Mouse (Mus musculus): ENCODE results near the gene Zfp326. TPM values are rescaled to one million over a fixed set of nuclear protein-coding genes. Genes with fewer than 3 reads are reported as not detected.

Gene Zfp326
- total RNA-seq (2015; ENCODE audit: low replicate concordance) (4.0 and 5.2 TPM in 2 replicates), total RNA-seq (2017; ENCODE audit: low replicate concordance) (2.6 and 4.4 TPM in 2 replicates)

DNA sequence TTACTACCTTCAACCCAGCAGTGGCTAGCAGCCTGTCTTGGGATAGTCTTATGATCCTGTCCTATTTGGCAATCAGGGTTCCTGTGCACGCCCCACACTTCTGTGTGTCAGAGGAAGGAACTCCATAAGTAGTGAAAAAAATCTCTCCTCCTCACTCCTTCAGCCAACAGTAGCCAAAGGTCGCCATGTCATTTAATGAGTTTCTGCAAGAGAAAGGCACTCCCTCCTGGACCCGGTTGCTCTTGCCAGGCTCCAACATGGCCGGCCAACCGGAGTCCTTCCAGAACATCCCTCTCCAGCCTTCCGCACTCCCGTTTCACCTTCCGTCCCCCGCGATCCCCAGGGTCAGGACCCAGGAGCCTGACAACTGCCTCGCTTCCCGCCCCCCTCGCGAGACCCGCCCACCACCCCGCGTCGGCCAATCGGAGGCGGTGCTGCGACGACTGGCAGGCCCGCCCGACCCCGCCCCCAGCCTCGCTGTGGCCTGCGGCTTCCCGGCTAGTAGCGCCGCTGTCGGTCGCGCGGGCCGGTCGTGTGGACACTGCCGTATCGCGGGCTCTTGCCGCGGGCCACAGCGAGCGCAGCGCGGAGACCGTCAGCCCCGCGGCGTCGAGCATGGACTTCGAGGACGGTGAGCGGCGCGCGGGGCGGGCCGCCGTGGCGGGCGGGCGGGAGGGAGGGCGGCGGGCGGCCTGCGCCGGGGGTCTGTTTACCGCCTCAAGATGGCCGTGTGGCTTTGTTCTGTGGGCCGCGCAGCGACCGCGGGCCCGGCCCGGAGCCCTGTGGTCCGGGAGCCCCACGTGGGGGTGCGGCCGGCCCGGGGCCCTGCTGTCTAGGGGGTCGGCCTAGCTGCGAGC lies at the start of gene Zfp326:
Gene Zfp326 (plus strand): TSS at position 498 of the 857 bp plus-strand sequence.
- peak; percentile 95 for ATAC-seq (replicated peaks; ENCODE audit: low FRiP score, poor library complexity, severe bottlenecking)

- ATAC-seq (replicated peaks; ENCODE audit: low FRiP score, poor library complexity, severe bottlenecking): no peak
These were observed 49.4 kb upstream of the Zfp326 start for GRCm38 (mm10) chr5:105826916-105827510.

DNA sequence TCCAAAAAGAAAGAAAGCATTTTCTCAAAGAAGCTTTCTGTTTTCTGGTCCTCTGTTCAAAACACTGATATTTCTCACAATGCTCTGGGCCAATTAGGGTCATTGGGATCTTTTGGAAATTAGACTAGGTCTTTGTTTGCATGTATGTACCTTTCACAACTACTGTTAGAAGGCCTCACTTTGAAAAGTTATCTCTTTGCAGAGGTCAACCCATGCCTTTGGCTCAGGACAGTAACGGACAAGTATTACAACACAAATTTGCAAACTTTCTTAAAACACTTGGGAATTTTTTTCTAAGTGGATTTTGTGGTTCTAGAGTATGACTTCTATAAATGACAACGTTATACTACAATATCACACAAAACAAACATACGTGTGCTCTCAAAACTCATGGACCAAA lies 48.3 kb upstream of the Zfp326 start:
- ATAC-seq (replicated peaks; ENCODE audit: low FRiP score, poor library complexity, severe bottlenecking): no peak

DNA sequence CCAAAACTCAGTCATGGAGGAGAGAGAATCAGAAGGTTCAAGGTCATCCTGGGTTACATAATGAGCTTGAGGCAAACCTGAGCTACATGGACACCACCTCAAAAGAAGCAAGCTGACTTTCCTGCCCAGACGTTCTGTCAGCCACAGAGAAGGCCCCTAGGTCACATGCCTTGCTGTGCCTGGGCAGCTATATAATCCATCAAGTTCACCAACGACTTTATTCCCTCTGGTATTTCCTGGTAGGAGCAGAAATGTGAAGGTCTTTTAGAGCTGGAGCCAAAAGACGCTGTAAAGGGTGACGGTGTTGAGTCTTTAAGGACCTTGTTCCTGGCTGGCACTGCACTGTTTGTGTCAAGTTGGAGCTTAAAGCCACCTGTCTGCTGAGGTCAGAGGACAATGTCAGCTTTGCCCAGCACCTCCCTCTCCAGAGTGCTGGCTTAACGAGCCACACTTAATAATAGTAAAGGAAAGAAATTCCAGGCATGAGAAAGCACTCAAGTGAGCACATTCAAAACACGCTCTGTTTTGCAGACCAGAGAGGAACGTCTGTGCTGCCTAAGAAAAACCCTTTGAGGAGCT lies 47.3 kb upstream of the Zfp326 start:
- no peak for ATAC-seq (replicated peaks; ENCODE audit: low FRiP score, poor library complexity, severe bottlenecking)

- ATAC-seq (replicated peaks; ENCODE audit: low FRiP score, poor library complexity, severe bottlenecking): no peak
These were observed 44.2 kb upstream of the Zfp326 start for GRCm38 (mm10) chr5:105832140-105832539.

- no peak for ATAC-seq (replicated peaks; ENCODE audit: low FRiP score, poor library complexity, severe bottlenecking)
These were observed 42.4 kb upstream of the Zfp326 start for GRCm38 (mm10) chr5:105833923-105834322.

DNA sequence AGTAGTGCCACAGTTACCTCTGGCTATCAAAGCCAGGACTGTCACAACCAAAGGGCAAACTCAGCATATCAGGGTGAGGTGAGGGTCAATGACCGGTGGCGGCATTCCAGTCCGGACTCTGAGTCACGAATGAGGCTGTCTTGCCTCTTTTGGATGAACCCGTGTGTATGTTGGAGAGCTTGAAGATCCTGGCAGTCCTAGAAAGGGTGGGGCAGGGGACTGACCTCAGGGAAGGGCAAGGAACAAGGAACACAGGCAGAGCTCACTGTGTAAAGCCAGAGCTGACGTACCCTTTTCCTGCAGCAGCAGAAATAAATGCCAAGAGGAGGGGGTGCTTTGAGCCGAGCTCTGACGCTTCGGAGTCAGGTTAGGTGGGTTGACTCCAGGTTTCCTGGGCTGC lies 40.4 kb upstream of the Zfp326 start:
- ATAC-seq (replicated peaks; ENCODE audit: low FRiP score, poor library complexity, severe bottlenecking): no peak

- ATAC-seq (replicated peaks; ENCODE audit: low FRiP score, poor library complexity, severe bottlenecking): no peak
These were observed 36.5 kb upstream of the Zfp326 start for GRCm38 (mm10) chr5:105839740-105840310.

- no peak for ATAC-seq (replicated peaks; ENCODE audit: low FRiP score, poor library complexity, severe bottlenecking)
These were observed 32.2 kb upstream of the Zfp326 start for GRCm38 (mm10) chr5:105844044-105844753.

- ATAC-seq (replicated peaks; ENCODE audit: low FRiP score, poor library complexity, severe bottlenecking): no peak
These were observed 31.3 kb upstream of the Zfp326 start for GRCm38 (mm10) chr5:105845041-105845440.

- ATAC-seq (replicated peaks; ENCODE audit: low FRiP score, poor library complexity, severe bottlenecking): no peak
These were observed 28.6 kb upstream of the Zfp326 start for GRCm38 (mm10) chr5:105847726-105848125.

DNA sequence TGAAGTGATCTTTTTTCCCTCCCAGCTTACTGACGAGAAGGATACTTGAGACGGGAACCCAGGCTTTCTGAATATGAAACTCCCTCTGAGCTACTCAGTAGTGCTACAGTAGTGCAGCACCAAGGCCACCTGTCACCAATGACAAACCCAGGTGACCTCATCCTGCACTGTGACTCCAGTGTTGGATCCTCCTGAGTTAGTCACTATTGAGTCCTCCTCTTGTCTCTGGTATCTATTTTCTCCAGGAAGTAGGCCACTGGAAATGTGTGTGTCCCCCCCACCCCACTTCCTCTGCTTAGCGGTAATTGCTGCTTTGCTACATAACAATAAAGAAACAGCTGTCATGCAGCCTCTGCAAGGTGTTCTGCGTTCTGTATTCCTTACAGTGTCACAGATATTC lies 27.1 kb upstream of the Zfp326 start:
- ATAC-seq (replicated peaks; ENCODE audit: low FRiP score, poor library complexity, severe bottlenecking): no peak

- ATAC-seq (replicated peaks; ENCODE audit: low FRiP score, poor library complexity, severe bottlenecking): no peak
These were observed 26.7 kb upstream of the Zfp326 start for GRCm38 (mm10) chr5:105849643-105850042.

DNA sequence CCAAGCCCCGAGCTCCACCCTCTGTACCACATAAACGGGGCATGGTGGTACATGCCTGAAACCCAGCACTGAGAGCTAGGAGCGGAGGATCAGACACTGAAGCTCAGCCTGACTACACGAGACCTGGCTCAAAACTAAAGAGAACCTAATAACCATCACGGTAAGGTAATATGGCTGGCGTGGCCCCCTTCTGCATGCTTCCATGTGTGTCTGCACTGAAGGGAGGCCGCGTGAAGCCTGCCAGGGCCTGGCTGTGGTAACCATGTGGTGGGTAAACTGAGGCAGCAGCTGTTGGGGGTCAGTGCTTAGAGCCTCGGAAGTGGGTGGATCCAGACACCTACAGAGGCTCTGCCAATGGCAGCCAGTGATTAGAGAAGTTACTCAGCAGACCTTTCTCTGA lies 23.1 kb upstream of the Zfp326 start:
- no peak for ATAC-seq (replicated peaks; ENCODE audit: low FRiP score, poor library complexity, severe bottlenecking)

GRCm38 (mm10) chr5:105857486-105857885 lies 18.9 kb upstream of the Zfp326 start:
- ATAC-seq (replicated peaks; ENCODE audit: low FRiP score, poor library complexity, severe bottlenecking): no peak

DNA sequence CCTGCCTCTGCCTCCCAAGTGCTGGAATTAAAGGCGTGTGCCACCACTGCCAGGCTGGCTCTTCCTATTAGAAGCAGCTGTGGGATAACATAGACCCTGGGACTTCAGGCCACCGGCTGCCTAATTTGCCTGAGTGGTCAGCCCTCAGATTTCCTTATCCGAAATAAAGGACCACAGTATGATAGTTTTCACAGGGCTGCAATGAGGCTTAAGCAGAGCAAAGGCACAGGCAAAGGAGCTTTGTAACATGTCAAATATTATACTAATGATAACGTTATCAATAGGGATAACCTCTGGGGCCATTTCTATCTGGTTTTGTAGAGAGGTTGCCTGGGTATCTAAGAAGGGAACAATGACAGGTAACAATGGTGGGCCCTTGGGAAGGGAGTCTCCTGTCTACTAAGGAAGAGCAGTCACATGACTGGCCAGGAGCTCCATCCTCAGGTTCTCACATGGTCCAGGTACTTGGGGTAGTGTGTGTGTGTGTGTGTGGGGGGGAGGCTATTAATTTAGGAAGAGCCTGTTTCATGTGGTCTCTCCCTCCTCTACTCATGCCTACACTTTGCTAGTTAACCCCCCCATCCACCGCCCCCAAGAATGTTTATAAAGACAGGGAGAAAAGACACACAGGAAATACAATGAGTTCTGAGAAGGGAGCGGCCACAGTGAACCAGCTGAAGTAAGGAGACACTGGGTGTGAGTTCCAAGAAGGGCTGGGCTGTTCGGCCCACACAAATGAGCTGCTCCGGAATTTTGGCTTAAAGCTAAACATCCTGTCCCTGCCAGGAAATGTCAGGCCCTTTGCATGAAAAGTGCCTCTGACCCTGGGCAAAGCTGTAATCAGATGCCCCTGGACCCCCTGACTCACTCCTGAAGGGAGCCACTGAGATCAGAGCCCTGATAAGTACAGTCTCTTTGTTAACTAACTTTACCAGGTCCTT lies 17.3 kb upstream of the Zfp326 start:
- no peak for ATAC-seq (replicated peaks; ENCODE audit: low FRiP score, poor library complexity, severe bottlenecking)

DNA sequence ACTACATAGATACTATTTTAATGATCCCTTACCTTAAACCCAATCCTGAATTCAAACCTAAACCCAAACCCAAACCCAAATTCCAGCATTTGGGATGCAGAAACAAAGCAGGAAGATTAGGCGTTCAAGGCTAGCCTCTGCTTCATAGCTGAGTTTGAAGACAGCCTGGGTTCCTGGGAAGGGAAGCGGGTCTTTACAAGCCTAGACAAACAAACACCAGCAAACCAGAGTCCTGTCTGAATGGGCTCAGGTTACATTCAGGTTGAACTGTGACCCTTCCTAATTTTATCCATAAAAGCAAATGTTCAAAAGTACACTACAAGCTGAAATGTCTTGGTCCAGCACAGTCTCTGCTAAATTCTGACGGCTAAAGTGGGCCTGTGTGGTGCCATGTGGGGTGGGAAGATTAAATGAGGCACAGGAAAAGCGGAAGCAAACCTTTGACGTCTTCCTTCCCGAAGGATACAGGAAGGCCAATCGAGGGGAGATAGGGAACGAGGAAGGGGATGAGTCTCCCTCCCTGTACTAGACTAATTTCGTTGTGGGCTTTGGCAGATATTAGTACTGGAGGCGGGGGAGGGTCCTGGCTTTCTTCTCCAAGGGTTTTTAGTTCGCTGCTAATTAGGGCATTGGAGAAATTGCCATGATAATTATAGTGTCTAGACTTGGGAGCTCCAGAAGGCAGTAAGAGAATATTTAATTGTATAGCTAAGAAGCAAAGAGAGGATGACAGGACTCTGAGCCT lies 16.5 kb upstream of the Zfp326 start:
- no peak for ATAC-seq (replicated peaks; ENCODE audit: low FRiP score, poor library complexity, severe bottlenecking)

DNA sequence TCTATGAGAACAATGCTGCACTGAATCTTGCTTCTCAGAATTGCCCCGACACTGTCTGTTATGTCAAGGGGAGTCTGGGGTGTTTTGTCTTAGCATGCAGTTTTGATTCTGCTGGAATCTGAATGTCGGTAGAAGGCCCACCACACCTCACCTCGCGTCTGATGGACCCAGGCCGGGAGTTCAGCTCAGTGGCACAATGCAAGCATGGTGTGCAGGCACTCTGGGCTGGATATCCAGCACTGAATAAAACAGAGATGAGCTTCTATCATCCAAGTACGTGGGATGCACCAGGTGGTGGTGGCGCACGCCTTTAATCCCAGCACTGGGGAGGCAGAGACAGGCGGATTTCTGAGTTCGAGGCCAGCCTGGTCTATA lies 15.9 kb upstream of the Zfp326 start:
- ATAC-seq (replicated peaks; ENCODE audit: low FRiP score, poor library complexity, severe bottlenecking): no peak
